Mouse (Mus musculus) frontal cortex, adult 2 months (tissue): ENCODE data around the gene Zdhhc24. TPM values are rescaled to one million over a fixed set of nuclear protein-coding genes. Genes with fewer than 3 reads are reported as not detected.

Experiments used
- polyA plus RNA-seq: library from polyadenylated mRNA; depleted of rRNA; stranded (reverse); fragments of >200 nt; gene quantifications from 2 replicates; pipeline ENCODE4 v1.2.3, GENCODE M21; 2012; rRNA removed

Zdhhc24 gene
- polyA plus RNA-seq, 1 experiment = 40.9 TPM

Other genes with a start within 250 kb of the Zdhhc24 start
- 3.9 and 4.5 TPM in 2 replicates for gene Gm960, start 180.0 kb upstream of the Zdhhc24 start, polyA plus RNA-seq
- 186 and 200 TPM in 2 replicates for gene Sptbn2, start 167.5 kb upstream of the Zdhhc24 start, polyA plus RNA-seq
- 24.3 and 25.3 TPM in 2 replicates for gene Rbm4b, start 122.2 kb upstream of the Zdhhc24 start, polyA plus RNA-seq
- 64.7 and 65.5 TPM in 2 replicates for gene Rbm4, start 84.8 kb upstream of the Zdhhc24 start, polyA plus RNA-seq
- gene Gm21992, start 67.1 kb upstream of the Zdhhc24 start, polyA plus RNA-seq = 15.3 and 16.3 TPM in 2 replicates
- 26.8 and 28.0 TPM in 2 replicates for gene Rbm14, start 67.0 kb upstream of the Zdhhc24 start, polyA plus RNA-seq
- 52.4 and 58.4 TPM in 2 replicates for gene Ccs, start 39.3 kb upstream of the Zdhhc24 start, polyA plus RNA-seq
- 1.6 and 1.9 TPM in 2 replicates for gene Ccdc87, start 39.3 kb upstream of the Zdhhc24 start, polyA plus RNA-seq
- 138 and 145 TPM in 2 replicates for gene Ctsf, start 23.5 kb upstream of the Zdhhc24 start, polyA plus RNA-seq
- 0.76 and 1.2 TPM in 2 replicates for gene Actn3, start 759 bp upstream of the Zdhhc24 start, polyA plus RNA-seq
- gene Bbs1, start 28.0 kb downstream of the Zdhhc24 start, polyA plus RNA-seq = 32.7 and 36.4 TPM in 2 replicates
- 45.7 and 46.2 TPM in 2 replicates for gene Dpp3, start 49.6 kb downstream of the Zdhhc24 start, polyA plus RNA-seq
- 13.7 and 15.0 TPM in 2 replicates for gene Peli3, start 64.5 kb downstream of the Zdhhc24 start, polyA plus RNA-seq
- gene Mrpl11, start 83.5 kb downstream of the Zdhhc24 start, polyA plus RNA-seq = 52.3 and 64.9 TPM in 2 replicates
- gene Npas4, start 111.6 kb downstream of the Zdhhc24 start, polyA plus RNA-seq = 19.8 and 36.8 TPM in 2 replicates
- gene Slc29a2, start 145.2 kb downstream of the Zdhhc24 start, polyA plus RNA-seq = 23.2 and 26.5 TPM in 2 replicates
- gene B4gat1, start 160.2 kb downstream of the Zdhhc24 start, polyA plus RNA-seq = 96.1 and 97.4 TPM in 2 replicates
- 4.4 and 5.4 TPM in 2 replicates for gene AC124502.3, start 160.2 kb downstream of the Zdhhc24 start, polyA plus RNA-seq
- gene Brms1, start 162.7 kb downstream of the Zdhhc24 start, polyA plus RNA-seq = 32.4 and 32.5 TPM in 2 replicates
- gene Rin1, start 171.8 kb downstream of the Zdhhc24 start, polyA plus RNA-seq = 59.9 and 70.6 TPM in 2 replicates
- 5.2 and 5.7 TPM in 2 replicates for gene Cd248, start 189.4 kb downstream of the Zdhhc24 start, polyA plus RNA-seq
- 106 and 122 TPM in 2 replicates for gene Tmem151a, start 206.9 kb downstream of the Zdhhc24 start, polyA plus RNA-seq
- 44.7 and 45.1 TPM in 2 replicates for gene Yif1a, start 209.9 kb downstream of the Zdhhc24 start, polyA plus RNA-seq
- 383 and 422 TPM in 2 replicates for gene Cnih2, start 219.9 kb downstream of the Zdhhc24 start, polyA plus RNA-seq
- gene Rab1b, start 228.4 kb downstream of the Zdhhc24 start, polyA plus RNA-seq = 190 and 208 TPM in 2 replicates
- 183 and 187 TPM in 2 replicates for gene Klc2, start 239.9 kb downstream of the Zdhhc24 start, polyA plus RNA-seq